Mouse (Mus musculus) layer of hippocampus, adult 2 months (tissue): ENCODE results near the gene Fgf23. TPM values are rescaled to one million over a fixed set of nuclear protein-coding genes. Genes with fewer than 3 reads are reported as not detected.

ENCODE experiments used
- DNase-seq, 2 experiments: peaks; one replicate each; pipeline ENCODE4 v3.0.0; 2022; ENCODE audit warnings: low spot score in 2 of 2
- H3K27ac ChIP-seq: fragments of 200-600 bp; 2 replicates; pipeline ENCODE4 v1.8.1; 2022
- H3K4me3 ChIP-seq: fragments of 200-600 bp; 2 replicates; pipeline ENCODE4 v1.8.1; 2022; ENCODE audit warnings: mild to moderate bottlenecking
- CTCF ChIP-seq: fragments of 200-600 bp; conservative IDR thresholded peaks from 2 replicates; pipeline ENCODE4 v1.8.1; 2022; ENCODE audit warnings: antibody characterized with exemption, mild to moderate bottlenecking, moderate library complexity
- long read RNA-seq, 2 experiments: library from polyadenylated mRNA; stranded (forward); transcript quantifications; one replicate each; pipeline ENCODE4 v2.0.0; 2021; ENCODE audit warnings: borderline mapping rate in 2 of 2
- total RNA-seq, 2 experiments: library from RNA; stranded (reverse); gene quantifications; 2 replicates each; pipeline ENCODE4 v1.2.3; 2021

Fgf23 gene
- under 1 TPM; 0.25 to 0.46 TPM for total RNA-seq
- long read RNA-seq, experiment 1 = 0 reads
- long read RNA-seq, experiment 2 = 0 reads

GRCm38 (mm10) chr6:127072817-127073216, at the start of gene Fgf23:
TSS of gene Fgf23 (plus strand) at chr6:127072902.
- DNase-seq = no peak
- Histone ChIP-seq H3K4me3 (no peak within 1 kb of the TSS), H3K27ac (no peak within 1 kb of the TSS)
- no peak for TF ChIP-seq CTCF

DNA sequence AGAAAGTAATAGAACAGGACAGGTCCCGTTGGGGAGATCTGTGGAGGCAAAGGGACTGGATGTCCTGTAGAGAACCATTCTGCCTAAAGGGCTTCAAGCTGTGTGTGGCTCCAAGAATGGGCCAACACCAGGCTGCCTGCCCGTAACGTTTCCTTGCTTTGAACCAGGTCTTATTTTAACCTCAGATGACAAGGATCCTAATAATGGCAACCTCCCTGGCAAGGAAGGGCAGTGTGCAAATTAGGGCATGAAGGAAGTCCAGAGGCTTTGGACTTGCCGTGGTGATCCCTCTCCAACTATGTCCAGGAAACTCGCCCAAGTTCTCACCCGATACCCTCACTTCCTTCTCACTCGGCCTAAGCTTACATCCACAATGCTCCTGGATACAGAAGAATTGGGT, 47.9 kb upstream of the Fgf23 start:
- no peak overlapping the region for H3K4me3 ChIP-seq
- no peak for TF ChIP-seq CTCF
- DNase-seq = no peak
- H3K27ac ChIP-seq = no peak overlapping the region

GRCm38 (mm10) chr6:127034760-127035159, 37.9 kb upstream of the Fgf23 start:
- TF ChIP-seq CTCF = peak; percentile 73
- DNase-seq = no peak
- no peak overlapping the region for H3K27ac ChIP-seq
- H3K4me3 ChIP-seq = no peak overlapping the region

GRCm38 (mm10) chr6:127044909-127045308, 27.8 kb upstream of the Fgf23 start:
- no peak for DNase-seq
- no peak for TF ChIP-seq CTCF
- Histone ChIP-seq H3K4me3 (no peak overlapping the region), H3K27ac (no peak overlapping the region)

- TF ChIP-seq CTCF = no peak
- Histone ChIP-seq H3K27ac (no peak overlapping the region), H3K4me3 (no peak overlapping the region)
- DNase-seq = no peak
Measured at GRCm38 (mm10) chr6:127050847-127051246, 21.9 kb upstream of the Fgf23 start.

- Histone ChIP-seq H3K4me3 (no peak overlapping the region), H3K27ac (no peak overlapping the region)
- TF ChIP-seq CTCF = no peak
- no peak for DNase-seq
Measured at GRCm38 (mm10) chr6:127056990-127057588, 15.6 kb upstream of the Fgf23 start.

DNA sequence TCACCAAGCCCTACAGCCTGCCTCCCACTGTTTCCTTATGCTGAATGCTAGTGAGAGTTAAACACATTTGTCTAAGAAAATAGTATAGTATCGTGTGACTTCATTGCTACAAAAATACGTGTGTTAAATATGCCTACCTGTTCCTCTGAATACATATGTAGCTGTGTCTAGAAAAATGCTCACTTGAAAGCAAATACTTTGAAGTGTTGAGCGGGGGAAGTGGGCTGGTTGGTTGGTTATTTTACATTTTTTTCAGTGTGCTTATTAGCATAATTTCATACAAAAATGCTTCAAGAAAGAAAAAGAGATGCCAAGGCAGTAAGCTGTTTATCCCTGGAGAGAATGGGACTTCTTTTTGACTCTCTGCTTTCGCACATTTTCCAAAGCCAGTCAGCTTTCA, 12.7 kb upstream of the Fgf23 start:
- TF ChIP-seq CTCF = no peak
- Histone ChIP-seq H3K27ac (no peak overlapping the region), H3K4me3 (no peak overlapping the region)
- DNase-seq = no peak

DNA sequence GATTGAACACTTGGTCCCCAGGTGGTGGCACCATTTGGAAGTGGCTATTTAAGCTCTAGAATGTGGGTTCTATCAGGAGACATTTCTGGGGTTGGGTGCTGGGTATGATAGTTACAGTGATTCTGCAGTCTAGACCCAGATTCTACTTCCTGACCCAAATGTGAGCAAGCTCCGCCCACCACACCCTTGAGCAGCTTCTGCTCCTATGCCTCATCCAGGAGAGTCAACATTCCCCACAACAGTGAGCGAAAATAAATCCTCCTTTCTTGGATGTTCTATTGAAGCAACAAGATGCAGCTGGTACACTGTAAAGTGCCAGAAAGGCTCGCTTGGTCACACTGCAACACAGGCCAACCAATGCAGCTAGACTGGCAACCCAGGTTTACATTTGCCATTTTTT, 8.8 kb upstream of the Fgf23 start:
- no peak for DNase-seq
- Histone ChIP-seq H3K4me3 (no peak overlapping the region), H3K27ac (no peak overlapping the region)
- TF ChIP-seq CTCF = no peak

DNA sequence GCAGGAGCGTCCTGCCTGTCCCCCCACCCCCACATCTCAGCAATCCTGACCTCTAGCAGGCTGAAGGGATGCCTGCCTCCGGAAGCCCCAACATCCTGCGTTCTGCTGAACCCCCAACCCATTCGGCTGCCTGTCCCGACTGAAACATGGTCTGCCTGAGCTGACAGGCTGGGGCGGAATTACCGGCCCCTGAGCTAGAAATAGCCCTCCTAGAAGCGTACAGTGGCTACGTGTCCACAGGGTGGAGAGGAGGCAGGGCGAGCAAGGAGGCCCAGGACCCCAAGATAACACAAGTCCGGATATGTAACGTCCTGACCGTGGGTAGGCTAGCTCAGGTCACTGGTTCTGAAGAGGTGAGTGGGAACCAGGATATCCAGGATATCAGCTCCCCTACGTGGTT, 7.9 kb upstream of the Fgf23 start:
- Histone ChIP-seq H3K4me3 (no peak overlapping the region), H3K27ac (no peak overlapping the region)
- no peak for DNase-seq
- no peak for TF ChIP-seq CTCF

DNA sequence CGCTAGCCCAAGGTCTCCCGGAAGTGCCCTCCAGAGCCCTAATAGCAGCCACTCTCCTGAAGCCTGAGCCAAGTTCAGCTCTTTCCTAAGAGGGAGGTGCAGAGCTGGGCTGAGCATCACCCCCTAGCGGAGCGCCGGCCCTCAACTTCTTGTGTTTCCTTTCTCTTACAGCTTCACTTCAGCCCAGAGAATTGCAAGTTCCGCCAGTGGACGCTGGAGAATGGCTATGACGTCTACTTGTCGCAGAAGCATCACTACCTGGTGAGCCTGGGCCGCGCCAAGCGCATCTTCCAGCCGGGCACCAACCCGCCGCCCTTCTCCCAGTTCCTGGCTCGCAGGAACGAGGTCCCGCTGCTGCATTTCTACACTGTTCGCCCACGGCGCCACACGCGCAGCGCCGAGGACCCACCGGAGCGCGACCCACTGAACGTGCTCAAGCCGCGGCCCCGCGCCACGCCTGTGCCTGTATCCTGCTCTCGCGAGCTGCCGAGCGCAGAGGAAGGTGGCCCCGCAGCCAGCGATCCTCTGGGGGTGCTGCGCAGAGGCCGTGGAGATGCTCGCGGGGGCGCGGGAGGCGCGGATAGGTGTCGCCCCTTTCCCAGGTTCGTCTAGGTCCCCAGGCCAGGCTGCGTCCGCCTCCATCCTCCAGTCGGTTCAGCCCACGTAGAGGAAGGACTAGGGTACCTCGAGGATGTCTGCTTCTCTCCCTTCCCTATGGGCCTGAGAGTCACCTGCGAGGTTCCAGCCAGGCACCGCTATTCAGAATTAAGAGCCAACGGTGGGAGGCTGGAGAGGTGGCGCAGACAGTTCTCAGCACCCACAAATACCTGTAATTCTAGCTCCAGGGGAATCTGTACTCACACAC, 7.4 kb downstream of the Fgf23 start:
- DNase-seq = peak; percentile 57 to 60
- peak overlapping the region; percentile 75 for H3K4me3 ChIP-seq
- TF ChIP-seq CTCF = peak; percentile 79
- H3K27ac ChIP-seq = peak overlapping the region; percentile 81

- TF ChIP-seq CTCF = no peak
- no peak for DNase-seq
- no peak overlapping the region for H3K4me3 ChIP-seq
- no peak overlapping the region for H3K27ac ChIP-seq
Measured at GRCm38 (mm10) chr6:127081820-127082219, 9.1 kb downstream of the Fgf23 start.

DNA sequence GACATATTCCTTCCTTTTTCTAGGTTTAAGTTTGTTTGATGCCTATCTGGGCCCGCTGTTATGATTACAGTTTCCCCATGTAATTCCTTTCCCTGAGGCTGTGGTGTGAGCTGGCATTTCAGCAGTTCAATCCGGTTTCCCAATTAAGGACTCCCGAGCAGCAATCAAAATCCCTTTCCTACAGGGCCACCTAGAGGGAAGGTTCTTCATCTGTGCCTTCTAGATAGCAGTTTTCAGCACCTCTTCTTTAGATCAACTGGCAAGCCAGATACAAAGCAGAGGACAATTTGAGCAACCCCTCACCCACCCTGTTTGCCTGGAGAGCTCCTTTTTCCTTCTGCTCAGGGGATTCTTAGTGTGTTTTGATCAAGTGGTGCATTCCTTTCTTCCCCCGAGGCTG, 14.0 kb downstream of the Fgf23 start:
- peak; percentile 53 to 76 for DNase-seq
- Histone ChIP-seq H3K4me3 (no peak overlapping the region), H3K27ac (no peak overlapping the region)
- TF ChIP-seq CTCF = peak; percentile 71

- DNase-seq = no peak
- Histone ChIP-seq H3K27ac (no peak overlapping the region), H3K4me3 (no peak overlapping the region)
- peak; percentile 74 for TF ChIP-seq CTCF
Measured at GRCm38 (mm10) chr6:127094565-127094964, 21.9 kb downstream of the Fgf23 start.
